Mouse (Mus musculus): ENCODE measurements around the gene Rfc1.
"Not testable (repeated sequence)": the region's sequence is repeated elsewhere in the genome, so short reads cannot be mapped to it uniquely, and the experiment has no call there.

The Rfc1 gene

GRCm38 (mm10) chr5:65300121-65300520 is 35.3 kb downstream of the Rfc1 start:
- DNase-seq (ENCODE audit: low read depth, low spot score) = no peak

- DNase-seq (ENCODE audit: low read depth, low spot score) = not testable (repeated sequence)
Measured at GRCm38 (mm10) chr5:65299623-65300022, 35.8 kb downstream of the Rfc1 start.

- no peak for DNase-seq (ENCODE audit: low read depth, low spot score)
Measured at GRCm38 (mm10) chr5:65298167-65298950, 37.1 kb downstream of the Rfc1 start.

- no peak for DNase-seq (ENCODE audit: low read depth, low spot score)
Measured at GRCm38 (mm10) chr5:65294270-65294669, 41.2 kb downstream of the Rfc1 start.

GRCm38 (mm10) chr5:65293627-65294026 is 41.8 kb downstream of the Rfc1 start:
- no peak for DNase-seq (ENCODE audit: low read depth, low spot score)

GRCm38 (mm10) chr5:65289009-65289408 is 46.5 kb downstream of the Rfc1 start:
- DNase-seq (ENCODE audit: low read depth, low spot score) = not testable (repeated sequence)

GRCm38 (mm10) chr5:65287751-65288701 is 47.4 kb downstream of the Rfc1 start:
- DNase-seq (ENCODE audit: low read depth, low spot score) = no peak

- DNase-seq (ENCODE audit: low read depth, low spot score) = no peak
Measured at GRCm38 (mm10) chr5:65284171-65284570, 51.3 kb downstream of the Rfc1 start.

- no peak for DNase-seq (ENCODE audit: low read depth, low spot score)
Measured at GRCm38 (mm10) chr5:65281216-65281615, 54.3 kb downstream of the Rfc1 start.

GRCm38 (mm10) chr5:65279133-65279651 is 56.3 kb downstream of the Rfc1 start:
- DNase-seq (ENCODE audit: low read depth, low spot score) = no peak

GRCm38 (mm10) chr5:65273966-65274365 is 61.5 kb downstream of the Rfc1 start:
- DNase-seq (ENCODE audit: low read depth, low spot score) = no peak

- DNase-seq (ENCODE audit: low read depth, low spot score) = no peak
Measured at GRCm38 (mm10) chr5:65257910-65258505, 77.5 kb downstream of the Rfc1 start.

GRCm38 (mm10) chr5:65250185-65250855 is 85.2 kb downstream of the Rfc1 start:
- no peak for DNase-seq (ENCODE audit: low read depth, low spot score)

- no peak for DNase-seq (ENCODE audit: low read depth, low spot score)
Measured at GRCm38 (mm10) chr5:65247296-65247695, 88.2 kb downstream of the Rfc1 start.

GRCm38 (mm10) chr5:65242740-65243139 is 92.7 kb downstream of the Rfc1 start:
- peak; percentile 26 for DNase-seq (ENCODE audit: low read depth, low spot score)

GRCm38 (mm10) chr5:65231289-65232003 is 104.0 kb downstream of the Rfc1 start:
- DNase-seq (ENCODE audit: low read depth, low spot score) = no peak

GRCm38 (mm10) chr5:65224056-65224455 is 111.4 kb downstream of the Rfc1 start:
- DNase-seq (ENCODE audit: low read depth, low spot score) = no peak

- no peak for DNase-seq (ENCODE audit: low read depth, low spot score)
Measured at GRCm38 (mm10) chr5:65221037-65221436, 114.4 kb downstream of the Rfc1 start.

GRCm38 (mm10) chr5:65217305-65218269 is 117.9 kb downstream of the Rfc1 start:
- no peak for DNase-seq (ENCODE audit: low read depth, low spot score)
